Mouse (Mus musculus) megakaryocyte, embryonic 14.5 days (primary cell): ENCODE results near the gene Gm49355.
"Not testable (repeated sequence)": the region's sequence is repeated elsewhere in the genome, so short reads cannot be mapped to it uniquely, and the experiment has no call there.

Experiments
- FLI1 ChIP-seq: IDR thresholded peaks from 2 replicates; pipeline ENCODE4 v1.6.1; 2012; ENCODE audit warnings: low read length, inconsistent platforms, mixed read lengths
- GATA1 ChIP-seq: IDR thresholded peaks from 3 replicates; pipeline ENCODE4 v1.6.1; 2012; ENCODE audit warnings: mixed read lengths, low read length, inconsistent platforms, borderline replicate concordance

DNA sequence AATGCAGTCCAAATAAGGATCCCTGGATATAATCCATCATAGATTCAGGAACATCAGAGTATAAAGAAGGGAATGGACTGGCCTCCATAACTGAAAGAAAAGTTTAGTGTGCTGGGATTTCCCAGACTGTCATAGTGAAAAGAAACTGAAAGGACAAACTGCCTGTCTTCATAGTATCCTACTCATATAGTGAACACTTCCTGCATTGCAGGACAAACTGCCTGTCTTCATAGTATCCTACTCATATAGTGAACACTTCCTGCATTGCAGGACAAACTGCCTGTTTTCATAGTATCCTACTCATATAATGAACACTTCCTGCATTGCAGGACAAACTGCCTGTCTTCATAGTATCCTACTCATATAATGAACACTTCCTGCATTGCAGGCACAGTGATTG is 6.0 kb downstream of the Gm49355 start:
- TF ChIP-seq GATA1, FLI1: not testable (repeated sequence)
